Mouse (Mus musculus) embryo, embryonic 9.5 days (tissue): Measurements from ENCODE around the gene Tprn.

Experiments
- DNase-seq: peaks from one replicate; pipeline ENCODE4 v3.0.0-alpha.2; 2017; ENCODE audit errors: extremely low spot score

Tprn gene

GRCm38 (mm10) chr2:25292856-25293255, 30.4 kb downstream of the Tprn start:
- DNase-seq: peak; percentile 81

GRCm38 (mm10) chr2:25293706-25294105, 31.3 kb downstream of the Tprn start:
- DNase-seq: no peak

GRCm38 (mm10) chr2:25297093-25297492, 34.7 kb downstream of the Tprn start:
- DNase-seq: no peak

- no peak for DNase-seq
Observed at GRCm38 (mm10) chr2:25298046-25298445, 35.6 kb downstream of the Tprn start.

- DNase-seq: no peak
Observed at GRCm38 (mm10) chr2:25303452-25303851, 41.0 kb downstream of the Tprn start.

- no peak for DNase-seq
Observed at GRCm38 (mm10) chr2:25303931-25304656, 41.7 kb downstream of the Tprn start.

GRCm38 (mm10) chr2:25304657-25305541, 42.5 kb downstream of the Tprn start:
- peak; percentile 62 for DNase-seq

GRCm38 (mm10) chr2:25305587-25306359, 43.4 kb downstream of the Tprn start:
- no peak for DNase-seq

GRCm38 (mm10) chr2:25310180-25310579, 47.8 kb downstream of the Tprn start:
- DNase-seq: no peak

- DNase-seq: no peak
Observed at GRCm38 (mm10) chr2:25310969-25311368, 48.6 kb downstream of the Tprn start.

GRCm38 (mm10) chr2:25311491-25311891, 49.1 kb downstream of the Tprn start:
- DNase-seq: no peak

- DNase-seq: no peak
Observed at GRCm38 (mm10) chr2:25318119-25318966, 55.9 kb downstream of the Tprn start.

- DNase-seq: peak; percentile 75
Observed at GRCm38 (mm10) chr2:25318971-25319773, 56.8 kb downstream of the Tprn start, which contains the start of gene Grin1. Gene Grin1, minus strand, starts transcription at chr2:25319187.
